Mouse (Mus musculus) G1E (cell line): ENCODE results near the gene Ifit1bl1.

Experiments
- CTCF ChIP-seq: IDR thresholded peaks from 2 replicates; pipeline ENCODE4 v1.5.1; 2012; ENCODE audit warnings: low read depth, low read length, inconsistent platforms, mixed read lengths
- GATA1 ChIP-seq: IDR thresholded peaks from 2 replicates; pipeline ENCODE4 v1.6.1; 2012; ENCODE audit warnings: borderline replicate concordance, low read length, inconsistent platforms, mixed read lengths

DNA sequence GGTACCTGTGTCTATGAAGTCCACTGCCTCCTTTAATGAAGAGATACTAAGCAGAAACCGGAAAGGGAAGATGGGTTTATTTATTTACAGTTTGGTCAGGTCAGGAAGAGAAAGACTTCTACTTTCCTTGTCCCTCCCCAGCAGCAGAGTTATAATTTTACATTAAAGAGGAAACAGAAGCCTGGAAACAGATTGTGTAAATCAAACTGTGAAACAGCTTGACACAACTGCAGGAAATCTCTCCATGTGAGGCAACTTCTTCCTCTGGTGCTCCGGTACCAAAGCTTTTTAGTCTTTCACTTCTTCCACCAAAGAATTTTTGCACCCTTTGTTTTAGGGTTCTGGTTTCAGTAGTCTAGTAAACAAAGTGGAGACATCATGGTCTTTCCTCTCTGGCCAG, 31.7 kb upstream of the Ifit1bl1 start:
- no peak for TF ChIP-seq GATA1
- no peak for TF ChIP-seq CTCF
